Mouse (Mus musculus) heart, adult 18-20 months (tissue): Measurements from ENCODE around the gene Vmn1r137. TPM values are rescaled to one million over a fixed set of nuclear protein-coding genes. Genes with fewer than 3 reads are reported as not detected.
"Not testable (repeated sequence)": the region's sequence is repeated elsewhere in the genome, so short reads cannot be mapped to it uniquely, and the experiment has no call there.

Experiments used
- DNase-seq, 2 experiments: peaks; one replicate each; pipeline ENCODE4 v3.0.0; 2021 to 2022; ENCODE audit warnings: mixed read lengths in 1 of 2
- long read RNA-seq, 2 experiments: library from polyadenylated mRNA; stranded (forward); transcript quantifications; one replicate each; pipeline ENCODE4 v2.0.0; 2021
- total RNA-seq, 2 experiments: library from RNA; stranded (reverse); gene quantifications; 2 replicates each; pipeline ENCODE4 v1.2.3; 2021

The Vmn1r137 gene
- not detected for total RNA-seq
- long read RNA-seq, experiment 1, result 0 reads
- long read RNA-seq, experiment 2, result 0 reads

DNA sequence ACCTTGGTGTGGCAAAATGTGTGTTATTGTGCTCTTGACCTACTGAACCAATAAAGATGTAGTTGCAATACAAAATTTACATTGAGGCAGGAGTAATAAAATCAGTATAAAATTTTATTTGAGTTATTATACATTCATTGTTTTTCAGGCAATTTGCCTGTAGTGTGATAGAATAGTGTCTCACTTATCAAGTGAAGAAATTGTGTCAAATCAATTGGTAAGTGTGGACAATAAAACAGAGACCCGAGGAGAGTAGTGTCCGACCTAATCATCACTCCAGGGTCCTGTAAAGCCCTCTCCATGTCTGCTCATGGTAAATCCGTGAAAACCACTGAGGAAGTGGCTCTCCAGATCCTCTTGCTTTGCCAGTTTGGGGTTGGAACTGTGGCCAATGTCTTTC, at the start of gene Vmn1r137:
Gene Vmn1r137 (plus strand): TSS at position 301 of the 400 bp plus-strand sequence.
- DNase-seq, result not testable (repeated sequence)

DNA sequence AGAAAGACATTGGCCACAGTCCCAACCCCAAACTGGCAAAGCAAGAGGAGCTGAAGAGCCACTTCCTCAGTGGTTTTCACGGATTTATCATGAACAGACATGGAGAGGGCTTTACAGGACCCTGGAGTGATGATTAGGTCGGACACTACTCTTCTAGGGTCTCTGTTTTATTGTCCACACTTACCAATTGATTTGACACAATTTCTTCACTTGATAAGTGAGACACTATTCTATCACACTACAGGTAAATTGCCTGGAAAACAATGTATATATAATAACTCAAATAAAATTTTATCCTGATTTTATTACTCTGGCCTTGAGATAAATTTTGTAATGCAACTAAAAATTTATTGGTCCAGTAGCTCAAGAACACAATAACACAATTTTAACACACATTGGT, 34.4 kb downstream of the Vmn1r137 start, which contains the start of gene Vmn1r138:
Gene Vmn1r138 (minus strand): TSS at position 101 of the 400 bp plus-strand sequence.
- not testable (repeated sequence) for DNase-seq

Other genes with a start within 250 kb of the Vmn1r137 start
- gene Gm4175, start 233.1 kb upstream of the Vmn1r137 start, total RNA-seq, result not detected
- not detected for gene Gm4177, start 197.9 kb upstream of the Vmn1r137 start, total RNA-seq
- not detected for gene Vmn1r135, start 162.2 kb upstream of the Vmn1r137 start, total RNA-seq
- not detected for gene Gm5725, start 150.3 kb upstream of the Vmn1r137 start, total RNA-seq
- gene Gm5891, start 73.3 kb upstream of the Vmn1r137 start, total RNA-seq, result not detected
- gene Vmn1r138, start 34.3 kb downstream of the Vmn1r137 start, total RNA-seq, result not detected
- not detected for gene Gm6176, start 61.7 kb downstream of the Vmn1r137 start, total RNA-seq
- gene Vmn1r139, start 74.5 kb downstream of the Vmn1r137 start, total RNA-seq, result not detected
- not detected for gene Gm16451, start 123.7 kb downstream of the Vmn1r137 start, total RNA-seq
- gene Gm10666, start 140.2 kb downstream of the Vmn1r137 start, total RNA-seq, result not detected
- gene Vmn1r142, start 169.4 kb downstream of the Vmn1r137 start, total RNA-seq, result not detected
- gene Vmn1r143, start 194.8 kb downstream of the Vmn1r137 start, total RNA-seq, result not detected
- not detected for gene Gm8653, start 206.7 kb downstream of the Vmn1r137 start, total RNA-seq
- gene Gm8453, start 234.9 kb downstream of the Vmn1r137 start, total RNA-seq, result not detected